Mouse (Mus musculus): ENCODE measurements around the gene Nxph4. TPM values are rescaled to one million over a fixed set of nuclear protein-coding genes. Genes with fewer than 3 reads are reported as not detected.

Nxph4 gene
- polyA plus RNA-seq, 1 experiment from 2014 or later = 0.44 TPM

GRCm38 (mm10) chr10:127575741-127576140 lies 41.4 kb upstream of the Nxph4 start:
- TF ChIP-seq CTCF (IDR thresholded peaks at IDR 0.05) = no peak
- Histone ChIP-seq H3K4me2 (replicated peaks; ENCODE audit: low read depth, low read length) (no peak overlapping the region), H3K27ac (ENCODE audit: low read length) (no peak overlapping the region), H3K4me1 (ENCODE audit: insufficient read depth, low read depth, low read length) (no peaks in the 10 kb centered on the region), H3K9ac (replicated peaks; ENCODE audit: low read depth) (no peak overlapping the region), H3K36me3 (ENCODE audit: insufficient read depth, low read length) (0 out of 2 replicates have a peak, but pooled peaks cover 4% of the 10 kb centered on the region), H3K9me3 (ENCODE audit: low read length) (no peaks in the 10 kb centered on the region), H3K4me3 (ENCODE audit: low read depth, low read length) (no peak overlapping the region), H3K27me3 (replicated peaks; ENCODE audit: insufficient read depth, low read length) (no peaks in the 10 kb centered on the region)
- DNase-seq (ENCODE audit: low spot score) = no peak
- ATAC-seq = no peak
- WGBS = 64% methylated on average over 7 of the region's 7 CpGs

DNA sequence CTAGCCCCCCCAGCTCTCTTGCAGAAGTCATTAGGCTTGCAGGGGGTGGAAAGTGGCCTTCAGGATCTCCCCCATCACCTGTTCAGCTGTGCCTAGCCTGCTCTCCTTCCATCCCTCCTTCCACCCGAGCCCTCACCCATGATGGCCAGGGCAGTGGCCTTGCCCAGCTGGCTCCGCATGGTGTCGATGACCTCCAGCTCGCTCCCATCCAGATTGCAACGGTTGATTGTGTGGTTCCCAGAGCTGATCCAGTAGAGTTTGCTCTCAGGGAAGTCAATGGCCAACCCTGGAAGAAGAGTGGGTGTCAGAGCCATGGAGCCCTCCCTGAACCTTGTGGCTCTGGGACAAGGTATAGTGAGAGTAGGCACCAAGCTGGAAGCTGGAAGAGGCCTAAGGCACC lies 37.9 kb upstream of the Nxph4 start:
- TF ChIP-seq CTCF (IDR thresholded peaks at IDR 0.05) = no peak
- no peak for TF ChIP-seq EP300 (IDR thresholded peaks at IDR 0.05)
- H3K27me3 ChIP-seq (replicated peaks; ENCODE audit: insufficient read depth, low read length) = no peaks in the 10 kb centered on the region
- no peaks in the 10 kb centered on the region for H3K9me3 ChIP-seq (ENCODE audit: low read length)
- H3K27ac ChIP-seq (ENCODE audit: low read length) = no peak overlapping the region
- no peak for DNase-seq (ENCODE audit: low spot score)
- H3K9ac ChIP-seq (replicated peaks; ENCODE audit: low read depth) = no peak overlapping the region
- no peak overlapping the region for H3K4me3 ChIP-seq (ENCODE audit: low read depth, low read length)
- WGBS = 91% methylated on average over 5 of the region's 5 CpGs
- no peaks in the 10 kb centered on the region for H3K4me1 ChIP-seq (ENCODE audit: insufficient read depth, low read depth, low read length)
- no peak overlapping the region for H3K4me2 ChIP-seq (replicated peaks; ENCODE audit: low read depth, low read length)
- H3K36me3 ChIP-seq (ENCODE audit: insufficient read depth, low read length) = no peaks in the 10 kb centered on the region; the same call in 1 of the 2 replicates
- no peak for ATAC-seq

DNA sequence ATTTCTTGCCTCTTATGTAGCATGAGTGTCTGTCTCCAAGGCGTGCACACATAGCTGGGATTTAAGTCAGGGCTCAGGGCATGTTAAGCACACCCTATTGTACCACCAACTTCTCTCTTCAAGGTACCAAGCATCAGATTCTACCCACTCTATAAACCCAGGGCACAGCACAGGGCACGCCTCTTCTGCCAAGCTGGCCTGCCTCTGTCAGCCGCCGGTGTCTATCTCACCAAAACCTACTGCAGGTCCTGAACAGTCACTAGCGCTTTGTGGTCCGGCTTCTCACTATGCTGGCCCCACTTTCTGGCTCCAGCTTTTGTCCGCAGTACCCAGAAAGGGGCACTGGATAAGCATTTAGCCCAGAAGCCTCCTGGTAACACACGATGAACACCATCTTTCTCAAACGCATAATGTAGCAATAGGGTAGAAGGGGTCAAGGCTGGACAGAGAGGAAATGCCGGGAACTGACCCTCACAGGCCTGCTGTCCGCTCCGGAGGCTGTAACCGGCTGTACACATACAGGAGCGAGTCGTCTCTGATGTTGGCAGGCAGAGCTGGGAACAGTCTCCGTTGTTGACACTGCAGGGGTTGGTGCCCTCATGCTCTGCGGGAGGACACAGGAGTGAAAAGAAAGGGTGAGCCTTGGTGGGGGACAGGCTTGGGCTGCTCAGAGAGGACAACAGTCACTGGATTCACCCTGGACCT lies 36.7 kb upstream of the Nxph4 start:
- Histone ChIP-seq H3K4me1 (ENCODE audit: insufficient read depth, low read depth, low read length) (no peaks in the 10 kb centered on the region), H3K9ac (replicated peaks; ENCODE audit: low read depth) (no peak overlapping the region), H3K9me3 (ENCODE audit: low read length) (no peaks in the 10 kb centered on the region), H3K4me3 (ENCODE audit: low read depth, low read length) (no peak overlapping the region), H3K4me2 (replicated peaks; ENCODE audit: low read depth, low read length) (no peak overlapping the region), H3K27ac (ENCODE audit: low read length) (no peak overlapping the region; the same call in 1 of the 2 replicates), H3K27me3 (replicated peaks; ENCODE audit: insufficient read depth, low read length) (no peaks in the 10 kb centered on the region), H3K36me3 (ENCODE audit: insufficient read depth, low read length) (peaks cover 2% of the 10 kb centered on the region; the same call in 1 of the 2 replicates)
- ATAC-seq = peak; percentile 40
- DNase-seq (ENCODE audit: low spot score) = peak; percentile 36
- no peak for TF ChIP-seq CTCF (IDR thresholded peaks at IDR 0.05)
- WGBS = 69% methylated on average over 17 of the region's 17 CpGs

DNA sequence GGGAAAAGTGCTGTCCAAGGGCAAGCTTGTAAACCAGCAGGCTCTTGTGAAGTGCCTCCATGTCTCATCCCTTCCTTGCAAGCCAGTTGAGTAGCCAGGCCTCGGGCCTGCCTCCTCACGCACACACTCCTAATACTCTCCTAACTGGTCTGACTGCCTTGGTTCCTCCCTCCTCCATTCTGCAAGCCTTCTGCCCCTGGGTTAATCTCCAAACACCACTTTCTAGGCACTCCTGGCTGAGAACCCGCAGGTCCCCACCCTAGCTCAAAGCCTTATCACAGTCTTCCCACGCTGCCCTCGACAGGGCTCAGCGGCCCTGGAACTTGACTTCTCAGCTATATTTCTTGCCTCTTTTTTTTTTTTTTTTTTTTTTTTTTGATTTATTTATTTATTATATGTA lies 36.0 kb upstream of the Nxph4 start:
- 40% methylated on average over 6 of the region's 6 CpGs for WGBS
- peak; percentile 62 for ATAC-seq
- TF ChIP-seq CTCF (IDR thresholded peaks at IDR 0.05) = no peak
- no peak for TF ChIP-seq EP300 (IDR thresholded peaks at IDR 0.05)
- 0 out of 2 replicates have a peak overlapping the region, but pooled peaks have one; percentile 54 for H3K27ac ChIP-seq (ENCODE audit: low read length)
- H3K9me3 ChIP-seq (ENCODE audit: low read length) = no peaks in the 10 kb centered on the region
- peaks cover 4% of the 10 kb centered on the region; the same call in 1 of the 2 replicates for H3K36me3 ChIP-seq (ENCODE audit: insufficient read depth, low read length)
- H3K4me1 ChIP-seq (ENCODE audit: insufficient read depth, low read depth, low read length) = no peaks in the 10 kb centered on the region
- H3K4me3 ChIP-seq (ENCODE audit: low read depth, low read length) = no peak overlapping the region
- H3K9ac ChIP-seq (replicated peaks; ENCODE audit: low read depth) = no peak overlapping the region
- no peaks in the 10 kb centered on the region for H3K27me3 ChIP-seq (replicated peaks; ENCODE audit: insufficient read depth, low read length)
- DNase-seq (ENCODE audit: low spot score) = peak; percentile 68
- no peak overlapping the region for H3K4me2 ChIP-seq (replicated peaks; ENCODE audit: low read depth, low read length)

DNA sequence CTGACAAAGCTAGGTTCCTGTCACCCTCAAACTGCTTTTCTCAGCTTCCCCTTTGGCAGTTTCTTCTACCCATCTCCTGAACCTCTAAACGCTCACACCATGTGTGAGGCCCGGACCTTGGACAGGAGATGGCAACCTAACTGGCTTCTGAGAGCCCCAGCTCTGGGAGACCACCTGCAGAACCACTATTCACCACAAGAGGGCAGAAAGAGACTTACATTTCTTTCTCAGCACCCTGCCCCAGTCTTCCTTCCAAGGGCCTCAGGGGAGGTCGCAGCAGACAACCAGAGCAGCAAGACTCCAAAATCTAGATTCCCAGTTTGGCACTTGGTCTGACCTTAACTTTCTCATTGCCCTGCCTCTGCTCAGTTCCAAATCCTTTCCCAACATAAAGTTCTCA lies 35.1 kb upstream of the Nxph4 start:
- Histone ChIP-seq H3K4me1 (ENCODE audit: insufficient read depth, low read depth, low read length) (no peaks in the 10 kb centered on the region), H3K4me2 (replicated peaks; ENCODE audit: low read depth, low read length) (no peak overlapping the region), H3K36me3 (ENCODE audit: insufficient read depth, low read length) (peaks cover 4% of the 10 kb centered on the region; the same call in 1 of the 2 replicates), H3K9me3 (ENCODE audit: low read length) (no peaks in the 10 kb centered on the region), H3K9ac (replicated peaks; ENCODE audit: low read depth) (no peak overlapping the region), H3K27ac (ENCODE audit: low read length) (peak overlapping the region; percentile 15; the same call in 1 of the 2 replicates), H3K4me3 (ENCODE audit: low read depth, low read length) (no peak overlapping the region), H3K27me3 (replicated peaks; ENCODE audit: insufficient read depth, low read length) (no peaks in the 10 kb centered on the region)
- ATAC-seq = peak; percentile 52
- TF ChIP-seq EP300 (IDR thresholded peaks at IDR 0.05) (no peak), CTCF (IDR thresholded peaks at IDR 0.05) (peak; percentile 87)
- DNase-seq (ENCODE audit: low spot score) = peak; percentile 86
- 19% methylated on average over 3 of the region's 3 CpGs for WGBS

DNA sequence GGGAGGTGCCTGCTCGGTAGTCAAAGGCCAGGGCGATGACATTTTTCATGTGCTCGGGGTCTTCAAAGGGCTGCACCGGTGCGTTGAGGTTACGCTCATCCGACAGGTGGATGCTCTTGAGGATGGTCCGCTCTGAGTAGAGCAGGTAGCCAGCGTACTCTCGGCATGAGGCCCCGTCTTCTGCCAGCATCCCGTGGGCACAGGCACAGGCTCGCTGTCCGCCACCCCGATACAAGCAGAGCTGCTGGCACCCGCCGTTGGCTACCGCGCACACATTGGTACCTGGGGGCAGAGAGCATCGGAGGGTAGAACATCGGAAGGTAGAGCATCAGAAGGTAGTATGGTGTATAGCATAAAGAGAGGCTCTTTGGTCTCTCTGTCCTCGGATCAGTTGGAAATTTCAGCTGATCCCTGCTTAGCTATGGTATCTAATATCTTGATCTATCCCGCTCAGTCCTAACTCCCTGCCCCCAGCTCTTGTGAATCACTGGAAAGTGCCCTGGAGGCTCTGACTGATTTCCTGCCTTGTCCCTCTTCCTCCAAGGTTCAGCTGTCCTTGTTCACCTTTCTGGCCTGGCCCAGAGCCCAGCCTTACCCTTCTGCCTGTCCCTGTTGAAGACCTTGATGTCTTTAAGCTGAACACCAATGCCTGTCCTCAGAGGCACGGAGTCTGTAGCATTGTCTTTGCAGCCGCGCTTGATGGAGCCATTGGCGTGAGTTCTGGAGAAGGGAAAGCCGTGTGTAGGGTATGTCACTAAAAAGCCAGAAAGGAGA lies 32.4 kb upstream of the Nxph4 start:
- Histone ChIP-seq H3K4me2 (replicated peaks; ENCODE audit: low read depth, low read length) (no peak overlapping the region), H3K27ac (ENCODE audit: low read length) (no peak overlapping the region), H3K9ac (replicated peaks; ENCODE audit: low read depth) (no peak overlapping the region), H3K9me3 (ENCODE audit: low read length) (no peaks in the 10 kb centered on the region), H3K36me3 (ENCODE audit: insufficient read depth, low read length) (peaks cover 4% of the 10 kb centered on the region; the same call in 1 of the 2 replicates), H3K27me3 (replicated peaks; ENCODE audit: insufficient read depth, low read length) (no peaks in the 10 kb centered on the region), H3K4me3 (ENCODE audit: low read depth, low read length) (no peak overlapping the region), H3K4me1 (ENCODE audit: insufficient read depth, low read depth, low read length) (no peaks in the 10 kb centered on the region)
- WGBS = 91% methylated on average over 28 of the region's 28 CpGs
- DNase-seq (ENCODE audit: low spot score) (no peak), ATAC-seq (no peak)
- TF ChIP-seq EP300 (IDR thresholded peaks at IDR 0.05) = no peak
- no peak for TF ChIP-seq CTCF (IDR thresholded peaks at IDR 0.05)
